Mouse (Mus musculus) bone marrow macrophage, adult 2 months (primary cell): ENCODE measurements at regions not wholly inside any gene's neighbourhood (a gene's known extent, or its start where the extent isn't known, plus 50 kb on each side); places are given as distances from the start of the nearest gene placed in this dataset.

Experiments
- H3K27ac ChIP-seq: 2 replicates; pipeline ENCODE4 v1.5.1; 2012; ENCODE audit warnings: low read depth, low read length; ENCODE audit not compliant: insufficient read depth
- H3K4me1 ChIP-seq: 2 replicates; pipeline ENCODE4 v1.6.1; 2012; ENCODE audit warnings: low read length; ENCODE audit not compliant: control insufficient read depth, insufficient read depth
- H3K4me3 ChIP-seq: 2 replicates; pipeline ENCODE4 v1.5.1; 2012; ENCODE audit warnings: mild to moderate bottlenecking, low read length, moderate library complexity; ENCODE audit not compliant: insufficient read depth
- CTCF ChIP-seq: IDR thresholded peaks from 2 replicates; pipeline ENCODE4 v1.5.1; 2012; ENCODE audit warnings: low read depth, mild to moderate bottlenecking, low read length, moderate library complexity
- POLR2A ChIP-seq: IDR thresholded peaks from 2 replicates; pipeline ENCODE4 v1.6.1; 2012; ENCODE audit warnings: mild to moderate bottlenecking, low read depth, low read length, borderline replicate concordance

- H3K27ac ChIP-seq = no peak overlapping the region
- TF ChIP-seq POLR2A (no peak), CTCF (no peak)
- H3K4me1 ChIP-seq = no peaks in the 10 kb centered on the region
- H3K4me3 ChIP-seq = no peak overlapping the region
These were observed 81.2 kb upstream of the Mmadhc start for GRCm38 (mm10) chr2:50377609-50378413.

DNA sequence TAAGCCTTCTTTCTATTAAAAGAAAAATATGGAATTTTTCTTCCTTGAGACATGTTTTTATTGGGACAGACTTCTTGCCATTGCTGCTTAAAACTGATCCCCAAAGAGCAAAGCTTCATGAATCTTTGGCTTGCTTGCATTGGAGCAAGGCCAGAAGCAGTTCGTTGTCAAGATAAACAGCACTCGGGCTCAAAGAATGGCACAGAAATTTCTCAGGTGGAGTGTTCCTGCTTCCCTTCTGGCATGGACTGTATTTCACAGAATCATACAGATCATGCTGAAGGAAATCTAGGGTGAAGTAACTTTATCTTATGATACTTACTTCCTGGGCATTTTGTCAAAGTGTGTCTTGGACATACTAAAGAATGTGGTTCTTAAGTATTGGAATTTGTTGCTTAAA is 77.0 kb upstream of the Mmadhc start:
- Histone ChIP-seq H3K27ac (no peak overlapping the region), H3K4me3 (no peak overlapping the region), H3K4me1 (no peaks in the 10 kb centered on the region)
- no peak for TF ChIP-seq POLR2A

- Histone ChIP-seq H3K27ac (no peak overlapping the region), H3K4me1 (no peaks in the 10 kb centered on the region), H3K4me3 (no peak overlapping the region)
- no peak for TF ChIP-seq POLR2A
- no peak for TF ChIP-seq CTCF
These were observed 76.4 kb upstream of the Mmadhc start for GRCm38 (mm10) chr2:50373006-50373405.

GRCm38 (mm10) chr2:50368831-50369230 is 72.2 kb upstream of the Mmadhc start:
- Histone ChIP-seq H3K27ac (no peak overlapping the region), H3K4me3 (no peak overlapping the region), H3K4me1 (no peaks in the 10 kb centered on the region)
- TF ChIP-seq POLR2A (no peak), CTCF (no peak)

DNA sequence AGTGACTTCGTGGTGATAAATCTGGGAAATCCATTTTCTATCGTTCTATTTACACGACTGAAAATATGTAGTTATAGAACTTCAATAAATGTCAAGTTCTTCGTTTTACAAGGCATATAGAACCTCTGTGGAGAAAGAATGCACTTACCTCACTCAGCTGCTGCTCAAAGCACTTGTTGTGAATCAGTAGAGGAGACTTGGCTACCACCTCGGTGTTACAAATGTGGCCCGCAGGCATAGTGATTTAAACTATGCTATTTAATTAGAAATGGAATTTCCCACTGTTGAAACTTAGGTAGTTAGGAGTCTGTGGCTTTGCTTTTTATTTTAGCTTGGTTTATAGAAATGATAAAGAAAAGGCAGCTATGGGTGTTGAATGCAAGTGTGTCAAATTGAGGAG is 71.8 kb upstream of the Mmadhc start:
- TF ChIP-seq POLR2A (no peak), CTCF (no peak)
- Histone ChIP-seq H3K27ac (no peak overlapping the region), H3K4me3 (no peak overlapping the region), H3K4me1 (no peaks in the 10 kb centered on the region)

DNA sequence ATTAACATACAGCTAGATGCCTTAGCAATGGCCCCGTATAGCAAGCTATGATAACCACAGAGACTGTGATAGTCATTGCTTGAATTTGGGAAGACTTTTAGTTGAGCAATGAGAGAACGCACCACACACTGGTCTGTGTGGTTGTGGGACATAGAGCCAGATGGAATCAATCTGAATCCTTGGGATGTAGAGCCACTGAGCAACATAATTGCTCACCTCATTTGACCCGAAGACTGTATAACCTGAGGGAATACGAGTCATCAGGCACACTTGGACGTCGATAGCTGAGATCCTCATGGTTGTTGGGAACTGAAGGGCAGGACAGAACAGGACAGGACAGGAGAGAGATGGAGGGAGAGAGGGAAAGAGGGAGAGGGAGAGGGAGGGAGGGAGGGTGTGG is 68.6 kb upstream of the Mmadhc start:
- no peaks in the 10 kb centered on the region for H3K4me1 ChIP-seq
- H3K27ac ChIP-seq = no peak overlapping the region
- no peak overlapping the region for H3K4me3 ChIP-seq
- no peak for TF ChIP-seq CTCF
- TF ChIP-seq POLR2A = no peak

DNA sequence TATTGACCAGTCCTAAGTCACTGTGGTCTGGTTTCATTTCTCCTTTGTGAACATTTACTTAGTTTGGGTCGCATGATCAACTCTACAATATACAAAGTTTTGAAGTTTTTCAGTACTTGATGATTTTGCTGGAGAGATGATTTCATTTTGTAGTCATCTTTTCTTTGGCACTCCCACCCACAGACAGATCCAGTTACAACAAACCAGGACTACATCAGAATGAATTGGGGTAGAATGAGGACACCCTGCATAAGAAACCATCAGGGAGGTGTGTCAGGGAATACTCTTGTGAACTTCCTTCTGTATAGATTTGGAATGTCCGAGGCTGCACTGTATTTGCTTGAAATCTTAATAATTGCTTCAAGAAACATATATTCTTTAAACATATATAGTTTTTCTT is 59.5 kb upstream of the Mmadhc start:
- H3K4me1 ChIP-seq = no peaks in the 10 kb centered on the region
- TF ChIP-seq POLR2A (no peak), CTCF (no peak)

DNA sequence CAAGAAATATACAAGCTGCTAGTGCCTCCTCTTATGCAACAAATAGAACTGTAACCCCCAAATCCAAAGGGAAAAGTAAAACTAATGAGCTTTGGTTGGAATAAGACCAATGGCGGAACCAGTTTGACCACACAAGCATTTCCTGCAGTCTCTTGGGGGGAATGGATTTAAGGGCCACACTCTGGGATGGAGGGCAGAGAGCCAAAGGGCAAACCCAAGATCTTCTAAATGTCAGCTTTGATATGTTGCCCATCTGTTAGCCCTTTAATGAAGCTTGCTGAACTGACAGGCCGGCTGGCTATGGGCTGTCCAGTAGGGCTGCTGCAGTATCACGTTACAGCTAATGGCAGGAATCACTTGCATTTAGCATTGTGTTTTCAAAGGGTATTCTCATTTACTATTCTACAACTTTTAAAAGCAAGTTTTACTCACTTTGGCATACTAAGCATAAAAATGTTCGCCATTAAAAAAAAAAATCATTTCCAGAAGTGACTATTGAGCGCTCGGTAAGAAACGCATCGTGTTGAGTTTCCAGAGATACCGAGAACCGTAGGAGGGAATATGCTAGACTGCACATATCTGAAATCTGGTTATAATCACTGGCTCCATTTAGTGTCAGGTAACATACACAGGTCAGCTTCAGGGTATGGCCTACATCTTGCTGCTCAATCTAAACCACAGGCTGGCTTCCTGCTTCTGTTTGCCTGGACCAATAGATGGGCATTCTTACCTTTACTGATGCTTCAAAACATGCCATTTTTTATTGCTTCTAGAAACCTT is 51.1 kb upstream of the Mmadhc start:
- TF ChIP-seq POLR2A = no peak
- TF ChIP-seq CTCF = no peak
- Histone ChIP-seq H3K27ac (no peak overlapping the region), H3K4me3 (no peak overlapping the region), H3K4me1 (no peaks in the 10 kb centered on the region)

More for the DNA sequence above, 59.5 kb upstream of the Mmadhc start:
- Histone ChIP-seq H3K27ac (no peak overlapping the region), H3K4me3 (no peak overlapping the region)
